Mouse (Mus musculus): ENCODE measurements around the gene Tubgcp5. TPM values are rescaled to one million over a fixed set of nuclear protein-coding genes. Genes with fewer than 3 reads are reported as not detected.

The Tubgcp5 gene
- total and polyA plus RNA-seq, 3 experiments = 13.0 to 28.8 (median 24.1) TPM

GRCm38 (mm10) chr7:55824468-55824867 is 30.5 kb downstream of the Tubgcp5 start:
- dilution Hi-C loops (cut with MboI; ENCODE audit: extremely low pct_ligation_motif_present, extremely low pct_unique_long_range_greater_than_20kb, low sequenced_read_pairs) = no loop called here
- H3K9me3 ChIP-seq (replicated peaks; ENCODE audit: low read length) = no peaks in the 10 kb centered on the region
- no peak overlapping the region for H3K4me2 ChIP-seq (ENCODE audit: insufficient read depth, low read depth, poor library complexity, severe bottlenecking)
- no peak overlapping the region for H3K27ac ChIP-seq (ENCODE audit: insufficient read depth, low read depth)
- DNase-seq (ENCODE audit: extremely low read depth) = no peak
- no peaks in the 10 kb centered on the region for H3K79me2 ChIP-seq (replicated peaks; ENCODE audit: control insufficient read depth, extremely low read depth, insufficient read depth, poor library complexity, severe bottlenecking)
- no peak overlapping the region for H3K9ac ChIP-seq (ENCODE audit: insufficient read depth, low read depth)
- no peaks in the 10 kb centered on the region for H3K27me3 ChIP-seq (replicated peaks)
- H3K4me1 ChIP-seq (ENCODE audit: control insufficient read depth in 1 of 2, insufficient read depth in 2 of 2) = no peaks in the 10 kb centered on the region
- in situ Hi-C loops (cut with MboI; ENCODE audit: low pct_ligation_motif_present, low pct_unique_long_range_greater_than_20kb, low sequenced_read_pairs) = no loop called here
- H3K36me3 ChIP-seq (replicated peaks in 1 of 2; ENCODE audit: control insufficient read depth in 1 of 2, insufficient read depth in 1 of 2, low read length in 1 of 2) = peaks cover 42 to 86% of the 10 kb centered on the region in 2 experiments
- no peak overlapping the region for H3K4me3 ChIP-seq (replicated peaks in 1 of 3; ENCODE audit: low read depth in 2 of 3, low read length in 2 of 3, poor library complexity in 1 of 3)
- no peak for TF ChIP-seq GABPA (IDR thresholded peaks at IDR 0.05; ENCODE audit: insufficient replicate concordance, low read depth, low read length)
- TF ChIP-seq NELFE (IDR thresholded peaks at IDR 0.05; ENCODE audit: low read depth, low read length) = no peak
- TF ChIP-seq ZKSCAN1 (IDR thresholded peaks at IDR 0.05; ENCODE audit: borderline replicate concordance, low read depth, low read length) = no peak
- TF ChIP-seq MEF2A (IDR thresholded peaks at IDR 0.05; ENCODE audit: borderline replicate concordance, low read depth, low read length) = no peak
- no peak for TF ChIP-seq E2F4 (IDR thresholded peaks at IDR 0.05; ENCODE audit: insufficient replicate concordance, low read depth, low read length)
- no peak for TF ChIP-seq EP300 (IDR thresholded peaks at IDR 0.05; ENCODE audit: low read length)
- no peak for TF ChIP-seq USF2 (conservative IDR thresholded peaks at IDR 0.05; ENCODE audit: low read depth, low read length)
- TF ChIP-seq ZMIZ1 (IDR thresholded peaks at IDR 0.05; ENCODE audit: low read depth, low read length) = no peak
- no peak for TF ChIP-seq RCOR1 (conservative IDR thresholded peaks at IDR 0.05; ENCODE audit: low read depth, low read length)
- TF ChIP-seq CHD1 (IDR thresholded peaks at IDR 0.05; ENCODE audit: low read depth, low read length) = no peak
- TF ChIP-seq CHD2 (IDR thresholded peaks at IDR 0.05; ENCODE audit: low read length) = no peak
- TF ChIP-seq PAX5 (IDR thresholded peaks at IDR 0.05; ENCODE audit: low read length) = no peak
- TF ChIP-seq HCFC1 (IDR thresholded peaks at IDR 0.05; ENCODE audit: low read depth, low read length) = no peak
- TF ChIP-seq KAT2A (IDR thresholded peaks at IDR 0.05; ENCODE audit: insufficient replicate concordance, low read length) = no peak
- TF ChIP-seq TBP (conservative IDR thresholded peaks at IDR 0.05; ENCODE audit: low read depth, low read length) = no peak
- no peak for TF ChIP-seq IRF4 (IDR thresholded peaks at IDR 0.05; ENCODE audit: low read depth, low read length)
- no peak for TF ChIP-seq RAD21 (IDR thresholded peaks at IDR 0.05; ENCODE audit: low read depth, low read length)
- TF ChIP-seq ETS1 (conservative IDR thresholded peaks at IDR 0.05; ENCODE audit: low read depth, low read length) = no peak
- TF ChIP-seq TCF12 (IDR thresholded peaks at IDR 0.05; ENCODE audit: low read depth, low read length) = no peak

GRCm38 (mm10) chr7:55827551-55827950 is 33.6 kb downstream of the Tubgcp5 start:
- no peak for DNase-seq (ENCODE audit: extremely low read depth)
- no peak overlapping the region for H3K4me3 ChIP-seq (replicated peaks in 1 of 3; ENCODE audit: low read depth in 2 of 3, low read length in 2 of 3, poor library complexity in 1 of 3)
- no peaks in the 10 kb centered on the region for H3K27me3 ChIP-seq (replicated peaks)
- peaks cover 32 to 71% of the 10 kb centered on the region in 2 experiments for H3K36me3 ChIP-seq (replicated peaks in 1 of 2; ENCODE audit: control insufficient read depth in 1 of 2, insufficient read depth in 1 of 2, low read length in 1 of 2)
- no peak overlapping the region for H3K27ac ChIP-seq (ENCODE audit: insufficient read depth, low read depth)
- no peak overlapping the region for H3K4me2 ChIP-seq (ENCODE audit: insufficient read depth, low read depth, poor library complexity, severe bottlenecking)
- no peaks in the 10 kb centered on the region for H3K79me2 ChIP-seq (replicated peaks; ENCODE audit: control insufficient read depth, extremely low read depth, insufficient read depth, poor library complexity, severe bottlenecking)
- TF ChIP-seq JUND (conservative IDR thresholded peaks at IDR 0.05; ENCODE audit: low read depth, low read length) (no peak), TBP (conservative IDR thresholded peaks at IDR 0.05; ENCODE audit: low read depth, low read length) (no peak), MXI1 (IDR thresholded peaks at IDR 0.05; ENCODE audit: low read depth, low read length) (no peak), ZNF384 (IDR thresholded peaks at IDR 0.05; ENCODE audit: low read depth, low read length) (no peak)
- H3K9ac ChIP-seq (ENCODE audit: insufficient read depth, low read depth) = no peak overlapping the region
- no peaks in the 10 kb centered on the region for H3K9me3 ChIP-seq (replicated peaks; ENCODE audit: low read length)
- dilution Hi-C loops (cut with MboI; ENCODE audit: extremely low pct_ligation_motif_present, extremely low pct_unique_long_range_greater_than_20kb, low sequenced_read_pairs) (no loop called here), in situ Hi-C loops (cut with MboI; ENCODE audit: low pct_ligation_motif_present, low pct_unique_long_range_greater_than_20kb, low sequenced_read_pairs) (no loop called here)
- no peaks in the 10 kb centered on the region for H3K4me1 ChIP-seq (ENCODE audit: control insufficient read depth in 1 of 2, insufficient read depth in 2 of 2)

All from CH12.LX (cell line).